Mouse (Mus musculus): ENCODE measurements at regions not wholly inside any gene's neighbourhood (a gene's known extent, or its start where the extent isn't known, plus 50 kb on each side); places are given as distances from the start of the nearest gene placed in this dataset.

GRCm38 (mm10) chr15:36412016-36412415 is 595.6 kb downstream of the Zfp706 start:
- TF ChIP-seq CTCF (IDR thresholded peaks at IDR 0.05; ENCODE audit: low read depth, low read length) (no peak), POLR2A (IDR thresholded peaks at IDR 0.05; ENCODE audit: extremely low read depth, insufficient read depth, low read length) (no peak)

Measured in liver, adult 2 months (tissue).